Mouse (Mus musculus): Measurements from ENCODE around the gene Plek. TPM values are rescaled to one million over a fixed set of nuclear protein-coding genes. Genes with fewer than 3 reads are reported as not detected.
"Not testable (repeated sequence)": the region's sequence is repeated elsewhere in the genome, so short reads cannot be mapped to it uniquely, and the experiment has no call there.

Plek gene
- 1 to 10 TPM; 6.9 TPM for total RNA-seq (2021)
- long read RNA-seq, experiment 1, full-length matches to known transcripts: 1 of 3 reads
- long read RNA-seq, experiment 1, partial matches to known transcripts: 0 of 3 reads
- long read RNA-seq, experiment 1, other reads (novel, unspliced or antisense): 2 of 3 reads
- long read RNA-seq, experiment 2, full-length matches to known transcripts: 6 of 8 reads
- long read RNA-seq, experiment 2, partial matches to known transcripts: 0 of 8 reads
- long read RNA-seq, experiment 2, other reads (novel, unspliced or antisense): 2 of 8 reads

- DNase-seq (ENCODE audit: low spot score in 2 of 2): peak; percentile 87 to 90
- peak within 1 kb of the TSS; percentile 98 for H3K27ac ChIP-seq
- TF ChIP-seq CTCF (conservative IDR thresholded peaks at IDR 0.05): no peak
Measured at GRCm38 (mm10) chr11:17051545-17052475, at the start of gene Plek, which contains the start of gene Cnrip1. Plek (minus strand) TSS chr11:17052381. Cnrip1 (plus strand) TSS chr11:17051586.

DNA sequence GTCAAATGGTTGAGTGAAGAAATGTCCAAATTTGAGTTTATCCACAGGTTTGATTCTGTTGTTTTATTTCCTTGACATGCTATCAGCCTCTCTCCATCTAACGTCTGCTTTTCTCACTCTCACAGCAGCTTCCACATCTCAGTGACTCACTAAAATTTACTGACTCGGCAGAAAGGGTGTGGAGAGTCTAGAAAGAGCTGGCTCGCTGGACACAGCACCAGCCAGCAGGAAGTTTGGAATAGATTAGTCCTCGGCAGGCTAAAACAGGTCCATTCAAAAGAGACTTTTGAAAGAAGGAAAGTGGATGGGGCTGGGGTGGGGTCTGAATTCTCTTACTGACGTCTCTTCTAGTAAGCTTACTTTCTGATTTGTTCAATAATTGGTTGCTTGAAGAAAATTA lies 33.9 kb upstream of the Plek start:
- Histone ChIP-seq H3K27ac (no peak overlapping the region; the same call in 1 of the 2 replicates), H3K4me3 (no peak overlapping the region)
- DNase-seq (ENCODE audit: low spot score in 2 of 2): no peak
- TF ChIP-seq CTCF (conservative IDR thresholded peaks at IDR 0.05): no peak

More at GRCm38 (mm10) chr11:17051545-17052475, at the start of gene Plek, which contains the start of gene Cnrip1:
- H3K4me3 ChIP-seq: peak within 1 kb of the TSS; percentile 90

DNA sequence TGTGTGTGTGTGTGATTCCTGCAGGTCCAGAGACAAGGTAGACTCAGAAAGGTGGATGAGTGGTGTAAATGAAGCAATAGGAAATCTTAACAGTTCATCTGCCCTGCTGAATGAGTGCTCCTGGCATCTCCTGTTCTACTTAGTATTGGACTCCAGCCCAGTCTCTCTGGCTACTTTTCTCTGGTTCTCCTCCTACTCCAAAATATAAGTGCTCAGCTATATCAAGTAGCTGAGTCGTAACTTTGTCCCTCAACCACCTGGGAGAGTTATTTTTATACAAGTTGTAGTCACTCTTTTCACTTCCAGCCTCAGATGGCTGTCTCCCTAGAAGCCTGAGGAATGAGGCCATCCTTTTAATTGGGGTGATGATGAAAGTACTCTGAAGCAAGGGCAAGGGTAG lies 31.7 kb upstream of the Plek start:
- DNase-seq (ENCODE audit: low spot score in 2 of 2): no peak
- H3K4me3 ChIP-seq: no peak overlapping the region
- peak overlapping the region; percentile 18; the same call in 1 of the 2 replicates for H3K27ac ChIP-seq
- TF ChIP-seq CTCF (conservative IDR thresholded peaks at IDR 0.05): no peak

DNA sequence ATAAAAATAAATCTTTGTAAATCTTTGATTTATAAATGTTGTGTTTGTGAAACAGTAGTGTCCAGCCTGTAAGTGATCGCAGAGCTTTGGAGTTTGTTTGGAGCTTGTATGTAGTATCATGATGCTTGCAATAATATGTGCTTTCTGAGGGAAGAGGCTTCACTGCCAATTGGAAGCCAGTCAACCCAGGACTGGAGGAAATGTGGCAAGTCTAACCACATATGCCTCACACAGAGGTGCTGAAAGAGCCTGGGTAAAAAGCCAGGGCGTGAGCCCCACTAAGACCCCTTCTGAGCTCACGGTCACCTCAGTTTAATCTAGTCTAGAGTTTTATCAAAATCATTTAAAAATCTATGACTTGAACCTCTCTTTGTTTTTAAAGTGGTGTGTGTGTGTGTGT lies 31.3 kb upstream of the Plek start:
- no peak for TF ChIP-seq CTCF (conservative IDR thresholded peaks at IDR 0.05)
- Histone ChIP-seq H3K4me3 (no peak overlapping the region), H3K27ac (peak overlapping the region; percentile 6; the same call in 1 of the 2 replicates)
- DNase-seq (ENCODE audit: low spot score in 2 of 2): no peak

- peak overlapping the region; percentile 24; the same call in 1 of the 2 replicates for H3K27ac ChIP-seq
- no peak overlapping the region for H3K4me3 ChIP-seq
- peak; percentile 92 for TF ChIP-seq CTCF (conservative IDR thresholded peaks at IDR 0.05)
- DNase-seq (ENCODE audit: low spot score in 2 of 2): peak in 1 of 2 experiments; percentile 59
Measured at GRCm38 (mm10) chr11:17082953-17083352, 30.8 kb upstream of the Plek start.

DNA sequence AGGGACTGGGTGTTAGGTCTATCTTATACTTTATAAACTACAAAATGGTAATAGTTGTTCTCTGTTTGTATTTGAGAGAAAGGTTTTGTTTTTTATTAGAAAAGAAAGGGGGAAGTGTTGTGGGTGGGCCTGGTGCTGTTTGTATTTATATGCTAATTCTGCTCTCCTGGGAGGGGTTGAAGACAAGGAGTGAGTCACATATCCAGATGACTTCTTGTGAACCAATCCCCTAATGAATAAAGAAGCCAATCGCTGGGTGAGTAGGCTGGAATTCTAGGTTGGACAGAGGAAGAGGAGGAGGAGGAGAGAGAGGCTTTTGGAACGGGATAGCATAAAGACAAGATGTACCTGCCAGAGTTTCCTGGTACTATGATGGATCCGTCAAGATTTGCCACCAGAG lies 29.9 kb upstream of the Plek start:
- no peak for TF ChIP-seq CTCF (conservative IDR thresholded peaks at IDR 0.05)
- DNase-seq (ENCODE audit: low spot score in 2 of 2): no peak
- Histone ChIP-seq H3K4me3 (no peak overlapping the region), H3K27ac (peak overlapping the region; percentile 24; the same call in 1 of the 2 replicates)

DNA sequence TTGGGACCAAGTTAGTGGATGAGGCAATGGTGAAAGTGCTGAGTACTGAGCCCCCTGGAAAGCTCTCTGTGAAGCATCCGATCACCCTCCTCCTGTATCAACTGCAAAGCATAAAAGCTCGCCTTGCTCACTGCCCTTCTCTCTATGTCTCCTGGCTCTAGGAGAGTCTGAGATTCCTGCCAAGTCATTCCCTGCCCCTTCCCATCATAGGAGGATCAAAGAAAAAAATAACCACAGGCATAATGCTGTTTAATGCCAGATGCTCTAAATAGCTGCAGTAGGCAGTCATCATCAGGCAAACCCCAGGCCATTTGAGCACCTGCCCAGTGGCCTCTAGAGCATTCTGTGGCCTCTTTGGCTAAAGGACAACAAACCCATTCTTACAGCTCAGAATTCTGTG lies 23.5 kb upstream of the Plek start:
- Histone ChIP-seq H3K4me3 (no peak overlapping the region), H3K27ac (no peak overlapping the region)
- no peak for DNase-seq (ENCODE audit: low spot score in 2 of 2)
- TF ChIP-seq CTCF (conservative IDR thresholded peaks at IDR 0.05): no peak

DNA sequence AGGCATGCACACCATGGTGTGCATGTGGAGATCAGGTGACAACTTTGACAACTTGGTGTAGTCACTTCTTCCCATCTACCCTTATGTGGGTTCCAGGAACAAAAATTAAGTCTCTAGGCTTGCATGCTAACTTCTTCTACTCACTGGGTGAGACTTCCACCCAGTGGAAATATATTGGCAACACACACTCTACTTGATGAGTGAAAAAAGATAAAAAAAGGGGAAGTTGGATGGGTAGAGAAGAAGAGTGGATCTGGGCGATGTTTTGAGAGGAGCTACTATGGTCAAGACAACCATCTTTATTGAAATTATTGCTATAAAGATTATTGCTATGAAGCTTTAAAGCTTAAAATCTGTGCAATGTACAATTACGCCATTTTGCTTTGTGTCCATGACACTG lies 17.2 kb upstream of the Plek start:
- not testable (repeated sequence) for DNase-seq (ENCODE audit: low spot score in 2 of 2); H3K27ac ChIP-seq; H3K4me3 ChIP-seq

DNA sequence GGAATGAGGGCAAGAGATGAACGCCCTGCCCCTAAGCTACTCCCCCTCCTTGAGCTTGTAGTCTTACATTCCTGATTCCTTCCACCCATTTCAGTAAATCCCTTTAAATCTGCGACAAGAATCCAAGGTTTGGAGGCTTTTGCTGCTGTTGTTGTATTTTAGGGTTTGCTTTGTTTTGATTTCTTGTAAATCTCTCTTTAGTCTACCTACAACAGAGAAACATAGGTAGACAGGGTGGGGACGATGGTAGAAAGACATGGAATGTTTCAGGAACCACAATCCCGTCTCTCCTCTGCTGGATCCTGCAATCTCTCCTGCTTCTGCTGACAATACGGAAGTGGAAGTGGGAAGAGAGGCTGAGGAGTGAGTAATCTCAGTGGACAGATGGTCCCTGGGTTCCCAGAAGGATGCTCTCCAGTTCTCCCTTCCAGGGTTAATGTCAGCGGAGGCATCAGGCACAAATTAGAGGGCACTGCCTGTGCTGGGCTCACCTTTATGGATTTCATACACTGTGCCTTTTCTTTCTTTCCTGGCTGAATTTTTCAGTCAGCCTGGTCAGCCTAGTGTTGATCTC lies 382 bp upstream of the Plek start:
- Histone ChIP-seq H3K27ac (peak overlapping the region; percentile 98), H3K4me3 (peak overlapping the region; percentile 90)
- TF ChIP-seq CTCF (conservative IDR thresholded peaks at IDR 0.05): no peak
- peak; percentile 25 to 41 for DNase-seq (ENCODE audit: low spot score in 2 of 2)

GRCm38 (mm10) chr11:17045806-17046205 lies 6.4 kb downstream of the Plek start:
- TF ChIP-seq CTCF (conservative IDR thresholded peaks at IDR 0.05): no peak
- no peak overlapping the region for H3K4me3 ChIP-seq
- peak overlapping the region; percentile 73 for H3K27ac ChIP-seq
- DNase-seq (ENCODE audit: low spot score in 2 of 2): peak; percentile 24 to 54

DNA sequence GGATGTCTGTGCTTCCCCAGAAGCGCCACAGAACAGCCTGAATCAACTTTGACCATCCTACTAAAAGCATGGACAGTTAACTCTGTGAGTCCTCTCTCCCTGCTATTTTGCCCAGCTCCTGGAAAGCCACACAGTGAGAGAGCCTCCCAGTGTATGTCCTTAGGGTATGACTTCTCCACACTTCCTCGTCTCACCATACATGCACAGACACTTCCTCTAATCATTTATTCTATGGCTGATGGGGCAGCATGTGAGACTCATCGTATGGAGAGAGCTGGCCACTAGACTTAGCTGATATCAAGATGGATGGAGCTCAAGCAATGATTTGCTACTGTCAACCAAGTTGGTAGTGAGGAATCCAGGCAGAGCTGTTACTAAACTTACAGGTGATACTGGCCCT lies 28.2 kb downstream of the Plek start:
- no peak overlapping the region for H3K27ac ChIP-seq
- no peak overlapping the region for H3K4me3 ChIP-seq
- no peak for TF ChIP-seq CTCF (conservative IDR thresholded peaks at IDR 0.05)
- DNase-seq (ENCODE audit: low spot score in 2 of 2): no peak

DNA sequence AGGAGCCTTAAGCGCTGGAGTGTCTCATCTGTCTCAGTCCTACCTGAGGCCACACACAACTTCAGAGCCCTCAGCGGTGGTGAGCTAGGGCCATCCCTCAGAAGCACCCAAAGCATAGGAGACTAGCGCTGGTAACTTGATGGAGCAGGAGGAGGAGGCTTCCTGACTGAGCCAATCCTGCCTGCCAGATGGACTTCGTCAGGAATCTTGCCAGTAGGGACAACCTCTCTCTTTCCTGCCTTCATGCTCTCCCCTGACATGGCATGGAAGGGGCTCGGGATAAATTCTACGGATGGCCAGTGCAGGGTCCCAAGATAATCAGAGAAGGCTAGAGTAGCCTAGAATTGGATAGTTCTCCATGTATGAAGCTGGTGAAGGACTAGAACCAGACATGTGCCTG lies 29.0 kb downstream of the Plek start:
- no peak for DNase-seq (ENCODE audit: low spot score in 2 of 2)
- Histone ChIP-seq H3K27ac (no peak overlapping the region), H3K4me3 (no peak overlapping the region)
- no peak for TF ChIP-seq CTCF (conservative IDR thresholded peaks at IDR 0.05)

- Histone ChIP-seq H3K4me3 (no peak overlapping the region), H3K27ac (no peak overlapping the region)
- 0 out of 2 replicates have a peak, but pooled peaks have one; percentile 17 for TF ChIP-seq CTCF (conservative IDR thresholded peaks at IDR 0.05)
- no peak for DNase-seq (ENCODE audit: low spot score in 2 of 2)
Measured at GRCm38 (mm10) chr11:17019328-17019727, 32.9 kb downstream of the Plek start.

Data from layer of hippocampus, adult 2 months (tissue).